Mouse (Mus musculus) ES-Bruce4 (cell line): Measurements from ENCODE around the gene Klc2.

Source experiments
- CTCF ChIP-seq: IDR thresholded peaks from one replicate; pipeline ENCODE4 v1.8.1; 2011; ENCODE audit warnings: low read depth, low read length
- EP300 ChIP-seq: IDR thresholded peaks from 2 replicates; pipeline ENCODE4 v1.6.1; 2011; ENCODE audit warnings: low read depth, low read length; ENCODE audit not compliant: insufficient read depth

DNA sequence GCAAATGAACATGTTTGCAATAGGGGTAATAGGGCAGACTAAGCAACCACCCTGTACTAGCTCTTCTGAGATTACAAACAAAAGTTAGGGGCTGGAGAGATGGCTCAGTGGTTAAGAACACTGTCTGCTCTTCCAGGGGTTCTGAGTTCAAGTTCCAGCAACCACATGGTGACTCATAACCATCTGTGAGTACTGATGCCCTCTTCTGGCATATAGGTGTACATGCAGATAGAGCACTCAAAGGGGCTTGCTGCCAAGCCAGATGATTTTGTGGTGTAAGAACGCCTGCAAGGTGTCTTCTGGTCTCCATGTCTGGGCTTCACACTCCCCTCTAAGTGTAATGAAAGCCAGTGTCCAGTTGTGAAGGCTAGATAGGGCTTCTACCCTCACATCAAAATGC lies 11.4 kb upstream of the Klc2 start:
- TF ChIP-seq CTCF = peak; percentile 4
- no peak for TF ChIP-seq EP300
